Mouse (Mus musculus) cortical plate, adult 2 months (tissue): Measurements from ENCODE around the gene Arl5c.

Source experiments
- CTCF ChIP-seq: fragments of 200-500 bp; IDR thresholded peaks from 2 replicates; pipeline ENCODE4 v1.5.1; 2011; ENCODE audit warnings: mild to moderate bottlenecking, control low read depth, low read length; ENCODE audit not compliant: insufficient read depth; ENCODE audit errors: extremely low read depth
- POLR2A ChIP-seq: fragments of 200-500 bp; IDR thresholded peaks from 2 replicates; pipeline ENCODE4 v1.6.1; 2011; ENCODE audit warnings: mild to moderate bottlenecking, low read length, control low read depth; ENCODE audit not compliant: insufficient read depth; ENCODE audit errors: extremely low read depth

DNA sequence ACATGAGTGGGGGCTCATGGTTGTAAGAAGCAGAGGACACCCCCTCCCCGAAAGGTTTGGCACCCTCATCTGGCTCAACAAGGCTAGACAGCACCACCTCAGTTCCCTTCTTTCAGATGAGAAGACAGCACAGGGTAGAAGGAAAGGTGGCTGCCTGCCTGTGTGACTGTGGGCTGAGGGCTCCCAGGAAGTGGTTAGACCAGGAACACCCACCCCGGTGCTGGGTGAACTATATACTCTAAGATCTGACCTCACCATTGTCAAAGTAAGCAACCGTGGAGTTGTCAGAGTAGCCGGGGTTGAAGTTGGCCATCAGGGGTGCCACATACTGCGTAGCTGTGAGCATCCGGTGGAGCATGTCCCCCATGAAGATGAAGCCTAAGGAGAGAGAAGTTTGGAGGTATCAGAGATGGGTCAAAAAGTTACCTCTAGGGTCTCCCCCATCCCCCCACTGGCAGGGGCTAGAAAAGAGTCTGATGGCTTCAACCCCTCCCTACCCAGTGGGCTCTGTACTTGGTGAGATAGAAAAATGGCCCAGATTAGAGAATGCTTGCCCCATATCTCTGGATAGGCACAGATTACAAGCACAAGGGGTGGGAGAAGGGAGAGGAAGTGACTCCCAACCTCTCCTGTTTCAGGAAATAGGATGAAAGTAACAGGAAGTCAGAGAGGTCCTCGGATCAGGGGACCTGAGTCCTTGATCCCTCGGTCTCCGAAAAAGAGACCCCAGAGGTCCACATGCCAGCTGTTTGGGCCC, 40.7 kb downstream of the Arl5c start:
- TF ChIP-seq CTCF (no peak), POLR2A (no peak)
